Mouse (Mus musculus): ENCODE results near the gene Rnf223.
"Not testable (repeated sequence)": the region's sequence is repeated elsewhere in the genome, so short reads cannot be mapped to it uniquely, and the experiment has no call there.

Gene Rnf223

DNA sequence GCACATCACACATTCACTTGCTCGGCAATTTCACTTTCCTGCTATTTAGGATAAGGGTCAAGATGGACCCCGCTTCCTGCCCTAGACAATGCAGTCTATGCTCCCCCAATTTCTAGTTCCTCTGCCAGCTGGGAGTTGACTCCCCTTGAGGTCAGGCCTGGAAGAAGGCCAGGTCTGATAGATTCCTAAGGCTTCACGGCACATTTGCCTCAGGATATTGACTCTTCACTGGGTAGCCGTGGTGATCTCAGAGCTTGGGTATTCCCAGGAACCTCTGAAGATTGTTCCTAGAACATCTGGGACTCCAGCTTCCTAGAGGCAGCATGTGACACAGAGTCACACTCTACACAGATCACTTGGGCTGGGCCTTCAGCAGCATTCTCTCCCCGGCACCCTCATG is 1.6 kb upstream of the Rnf223 start:
- no peak for DNase-seq (ENCODE audit: low read depth, low spot score)

GRCm38 (mm10) chr4:156130940-156131339 is 627 bp downstream of the Rnf223 start:
- no peak for DNase-seq (ENCODE audit: low read depth, low spot score)

GRCm38 (mm10) chr4:156133334-156133733 is 3.0 kb downstream of the Rnf223 start:
- no peak for DNase-seq (ENCODE audit: low read depth, low spot score)

DNA sequence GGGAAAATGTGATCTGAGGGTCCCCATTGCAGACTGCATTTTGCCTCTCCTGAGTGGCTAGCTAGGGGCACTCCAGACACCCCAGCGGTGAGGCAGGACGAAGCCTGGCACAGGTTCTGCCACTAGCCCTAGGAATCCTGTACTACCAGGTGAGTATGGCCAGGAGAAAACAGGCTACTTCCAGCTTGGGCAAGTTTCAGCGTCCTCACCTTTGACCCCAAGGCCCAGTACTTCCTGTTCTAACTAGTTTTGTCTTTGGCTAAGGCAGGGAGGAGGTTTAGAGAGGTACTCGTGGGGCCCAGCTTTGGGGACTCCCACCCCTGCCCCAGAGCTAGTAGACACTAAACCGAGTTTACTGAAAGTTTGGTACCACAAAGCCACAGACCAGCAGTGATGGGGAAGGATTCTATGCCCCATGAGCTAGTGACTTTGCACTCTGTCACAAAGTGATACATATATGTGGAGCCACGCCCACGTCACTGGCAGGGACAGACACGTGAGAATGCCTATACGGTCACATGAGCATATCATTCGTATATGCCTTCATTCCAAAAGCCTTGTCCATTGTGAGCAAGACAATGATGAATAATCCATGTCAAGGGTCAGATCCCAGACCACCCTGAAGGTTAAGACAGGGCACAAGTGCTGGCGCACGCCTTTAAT is 3.8 kb downstream of the Rnf223 start:
- DNase-seq (ENCODE audit: low read depth, low spot score) = peak; percentile 75

DNA sequence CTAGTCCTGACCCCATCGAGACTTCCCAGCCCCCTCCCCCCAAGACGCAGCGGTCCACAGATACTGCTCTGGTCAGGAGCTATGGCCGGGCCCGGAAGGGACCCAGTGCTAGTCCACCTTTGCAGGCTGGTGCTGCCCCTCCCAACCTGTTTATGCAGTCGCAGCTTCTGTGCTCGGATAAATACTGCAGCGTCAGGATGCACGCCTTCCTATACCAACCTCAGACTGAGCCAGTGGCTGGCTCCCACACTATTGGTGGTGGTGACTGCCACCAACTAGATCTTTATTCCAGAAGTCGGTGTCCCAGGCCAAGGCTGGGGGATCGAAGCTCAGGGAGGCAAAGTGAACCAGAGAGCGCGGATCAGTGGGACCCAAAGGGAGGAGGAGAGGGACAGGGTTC is 4.8 kb downstream of the Rnf223 start:
- peak; percentile 50 for DNase-seq (ENCODE audit: low read depth, low spot score)

GRCm38 (mm10) chr4:156135801-156136200 is 5.5 kb downstream of the Rnf223 start:
- no peak for DNase-seq (ENCODE audit: low read depth, low spot score)

GRCm38 (mm10) chr4:156136285-156137100 is 6.2 kb downstream of the Rnf223 start:
- peak; percentile 45 for DNase-seq (ENCODE audit: low read depth, low spot score)

DNA sequence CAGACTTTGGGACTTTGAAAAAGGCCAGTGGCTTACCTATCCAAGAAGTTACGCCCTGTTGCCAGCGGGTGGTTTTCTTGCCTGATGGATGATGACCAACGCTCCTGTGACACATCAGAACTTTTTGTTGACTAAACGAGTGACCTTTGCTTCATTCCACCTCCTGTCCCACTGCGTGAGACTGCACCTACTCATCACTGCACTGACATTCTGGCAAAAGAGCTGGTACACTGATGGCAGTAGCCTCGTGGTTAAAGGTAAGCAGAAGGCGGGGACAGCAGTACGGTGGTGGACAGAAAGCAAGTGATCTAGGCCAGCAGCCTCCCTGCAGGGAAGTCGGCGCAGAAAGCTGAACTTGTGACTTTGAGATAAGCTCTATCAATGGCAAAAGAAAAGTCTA is 20.6 kb downstream of the Rnf223 start:
- DNase-seq (ENCODE audit: low read depth, low spot score) = not testable (repeated sequence)

GRCm38 (mm10) chr4:156154771-156155170 is 24.5 kb downstream of the Rnf223 start:
- DNase-seq (ENCODE audit: low read depth, low spot score) = no peak

DNA sequence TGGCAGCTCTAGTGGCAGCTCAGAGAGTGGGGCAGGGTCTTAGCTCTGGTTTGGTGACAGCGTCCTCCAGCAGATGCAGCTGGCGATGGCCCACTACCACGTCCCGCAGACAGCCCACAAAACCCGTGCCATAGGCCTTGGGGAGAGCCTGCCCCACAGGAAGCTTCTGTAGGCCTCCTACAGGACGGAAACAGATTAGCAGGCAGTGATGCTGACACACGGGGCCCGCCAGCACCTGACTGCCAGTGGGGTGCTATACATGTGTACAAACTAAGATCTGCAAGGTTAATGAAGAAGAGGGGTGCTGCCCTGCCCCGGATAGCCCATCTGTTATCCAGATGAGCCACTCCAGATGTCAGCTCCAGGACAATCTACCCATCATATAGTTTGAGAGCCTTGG is 36.2 kb downstream of the Rnf223 start:
- peak; percentile 70 for DNase-seq (ENCODE audit: low read depth, low spot score)

- DNase-seq (ENCODE audit: low read depth, low spot score) = no peak
Measured at GRCm38 (mm10) chr4:156168611-156169010, 38.3 kb downstream of the Rnf223 start.

GRCm38 (mm10) chr4:156169129-156169528 is 38.8 kb downstream of the Rnf223 start:
- no peak for DNase-seq (ENCODE audit: low read depth, low spot score)

GRCm38 (mm10) chr4:156171828-156172227 is 41.5 kb downstream of the Rnf223 start:
- DNase-seq (ENCODE audit: low read depth, low spot score) = no peak

GRCm38 (mm10) chr4:156177630-156178029 is 47.3 kb downstream of the Rnf223 start:
- peak; percentile 81 for DNase-seq (ENCODE audit: low read depth, low spot score)

Data from ZHBTc4 (cell line).